ENCODE assay signal across 22 mouse cellular contexts in genomic region chr9:87895526-87895925, GRCm38 (mm10).
DNase-seq lines count a peak whose midpoint lies in the region; ATAC-seq and TF ChIP-seq lines count a peak whose summit lies in the region.
"Had no signal": no experiment of that assay in that cellular context is flagged by ENCODE, and none has a peak within 500 bp of the region (broad histone marks: within the 10 kb centered on the region; RNA-seq: fewer than 3 reads in every experiment).

No protein-coding gene starts in this region.

- H3K4me3 ChIP-seq in intestine, postnatal 0 days (ENCODE audit: low read depth, low read length), result no peak overlapping the region
- H3K4me3 ChIP-seq: embryonic facial prominence, embryonic 10.5 days; embryonic facial prominence, embryonic 12.5 days; forebrain, embryonic 13.5 days; forebrain, embryonic 15.5 days had no signal

- 70% methylated on average over 4 of the region's 4 CpGs for WGBS in intestine, postnatal 0 days

- H3K27me3 ChIP-seq in intestine, postnatal 0 days (replicated peaks; ENCODE audit: control insufficient read depth, insufficient read depth, low read length), result no peaks in the 10 kb centered on the region
- H3K27me3 ChIP-seq: CH12.LX; embryonic facial prominence, embryonic 12.5 days; forebrain, embryonic 13.5 days; forebrain, embryonic 15.5 days had no signal

- H3K4me1 ChIP-seq in intestine, postnatal 0 days (replicated peaks; ENCODE audit: control insufficient read depth, insufficient read depth, low read length), result no peaks in the 10 kb centered on the region
- H3K4me1 ChIP-seq: embryonic facial prominence, embryonic 12.5 days; forebrain, embryonic 15.5 days had no signal

- H3K9me3 ChIP-seq in intestine, postnatal 0 days (ENCODE audit: control insufficient read depth), result no peaks in the 10 kb centered on the region
- H3K9me3 ChIP-seq: embryonic facial prominence, embryonic 10.5 days; embryonic facial prominence, embryonic 12.5 days; forebrain, embryonic 13.5 days; forebrain, embryonic 15.5 days had no signal

- no peaks in the 10 kb centered on the region for H3K36me3 ChIP-seq in intestine, postnatal 0 days (ENCODE audit: control insufficient read depth, insufficient read depth)
- H3K36me3 ChIP-seq: embryonic facial prominence, embryonic 10.5 days; embryonic facial prominence, embryonic 12.5 days; forebrain, embryonic 15.5 days; G1E had no signal

- DNase-seq in heart, adult 11 months, result peak; percentile 69
- DNase-seq in heart, postnatal 14 days, result no peak
- DNase-seq in 3T3-L1 (ENCODE audit: low read depth, low spot score), result peak; percentile 9
- DNase-seq in NIH3T3 (ENCODE audit: low read depth), result peak; percentile 67
- DNase-seq in gastrocnemius, postnatal 14 days, result no peak
- DNase-seq: adrenal gland, adult 8-10 months; adrenal gland, postnatal 36 days; B cell, adult 2 months; cerebellum, adult 11-12 months; cerebellum, adult 2 months; cerebellum, adult 9-10 months; cerebellum, postnatal 10 days; cerebellum, postnatal 25 days; forebrain, postnatal 0 days had no signal

- H3K27ac ChIP-seq in intestine, postnatal 0 days (ENCODE audit: low read depth, low read length), result no peak overlapping the region
- H3K27ac ChIP-seq: embryonic facial prominence, embryonic 12.5 days; forebrain, embryonic 13.5 days; forebrain, embryonic 15.5 days had no signal

- H3K9ac ChIP-seq in intestine, postnatal 0 days (ENCODE audit: low read depth, low read length), result no peak overlapping the region
- H3K9ac ChIP-seq: embryonic facial prominence, embryonic 12.5 days; forebrain, embryonic 13.5 days; forebrain, embryonic 15.5 days; forebrain, postnatal 0 days had no signal

- no peak for TF ChIP-seq CTCF in intestine, postnatal 0 days (IDR thresholded peaks at IDR 0.05; ENCODE audit: low read depth)

- no peak for ATAC-seq in intestine, postnatal 0 days
- ATAC-seq: CD4-positive, CD25-positive, alpha-beta regulatory T cell, adult 4 months; forebrain, embryonic 13.5 days; forebrain, embryonic 15.5 days; forebrain, postnatal 0 days had no signal

- H3K4me2 ChIP-seq in intestine, postnatal 0 days (replicated peaks; ENCODE audit: low read depth), result no peak overlapping the region
- H3K4me2 ChIP-seq: embryonic facial prominence, embryonic 12.5 days; forebrain, embryonic 13.5 days; forebrain, embryonic 15.5 days had no signal

- intact Hi-C loops in heart, postnatal 14 days (cut with DNase I), result no loop called here
- intact Hi-C loops in gastrocnemius, postnatal 14 days (cut with DNase I; ENCODE audit: low total_unique reads), result no loop called here

Comparison
In these comparisons a context has a peak if more than half of its experiments do, and no peak if none do; other contexts are left out.
1. DNase-seq: peak in heart, adult 11 months (single experiment), 3T3-L1 (single experiment) and NIH3T3 (single experiment); none in heart, postnatal 14 days (0 of 2) and gastrocnemius, postnatal 14 days (single experiment).